Mouse (Mus musculus) liver, adult 2 months (tissue): Measurements from ENCODE around the gene Tceanc2.

Experiments used
- CTCF ChIP-seq: fragments of 200-500 bp; IDR thresholded peaks from 2 replicates; pipeline ENCODE4 v1.5.1; 2011; ENCODE audit warnings: low read depth, low read length, control low read depth
- POLR2A ChIP-seq: fragments of 200-500 bp; IDR thresholded peaks from 2 replicates; pipeline ENCODE4 v1.6.1; 2011; ENCODE audit warnings: low read length, control low read depth; ENCODE audit not compliant: insufficient read depth; ENCODE audit errors: extremely low read depth

DNA sequence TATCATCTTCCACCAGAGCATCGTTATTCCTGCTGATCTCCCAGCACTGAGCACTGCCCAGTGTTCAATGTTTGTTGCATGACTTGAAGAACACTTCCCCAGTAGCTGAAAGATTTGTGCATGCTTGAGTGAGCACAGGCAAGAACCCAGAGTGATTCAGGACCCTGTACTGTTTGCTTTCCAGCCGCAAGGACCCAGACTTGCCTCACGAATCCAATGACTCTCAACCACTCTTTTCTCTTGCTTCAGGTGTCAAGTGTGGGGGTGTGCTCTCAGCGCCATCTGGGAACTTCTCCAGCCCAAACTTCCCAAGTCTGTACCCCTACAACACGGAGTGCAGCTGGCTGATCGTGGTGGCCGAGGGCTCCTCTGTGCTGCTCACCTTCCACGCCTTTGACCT, 76.7 kb downstream of the Tceanc2 start:
- no peak for TF ChIP-seq POLR2A
- no peak for TF ChIP-seq CTCF
